Mouse (Mus musculus) limb, embryonic 14.5 days (tissue): ENCODE measurements around the gene Elmsan1. TPM values are rescaled to one million over a fixed set of nuclear protein-coding genes. Genes with fewer than 3 reads are reported as not detected.

ENCODE experiments used
- ATAC-seq: fragments of 200-750 bp; cut with Nextera tagmentation; 2 replicates; pipeline ENCODE4 v1.8.0; 2017; ENCODE audit warnings: low read depth, moderate number of reproducible peaks, moderate TSS enrichment; ENCODE audit not compliant: low FRiP score
- DNase-seq: peaks from one replicate; pipeline ENCODE4 v3.0.0-alpha.2; 2015; ENCODE audit warnings: low spot score
- H3K27ac ChIP-seq: fragments of 300-500 bp; sonication (generic); replicated peaks from 2 replicates; pipeline ENCODE4 v1.5.1; 2014; ENCODE audit warnings: low read depth, mild to moderate bottlenecking, low read length, moderate library complexity, mixed read lengths
- H3K27me3 ChIP-seq: fragments of 300-500 bp; sonication (generic); 2 replicates; pipeline ENCODE4 v1.6.1; 2014; ENCODE audit warnings: low read length, mixed read lengths; ENCODE audit not compliant: control insufficient read depth, insufficient read depth
- H3K36me3 ChIP-seq: fragments of 300-500 bp; sonication (generic); 2 replicates; pipeline ENCODE4 v1.6.1; 2014; ENCODE audit warnings: mild to moderate bottlenecking, low read length, moderate library complexity, mixed read lengths; ENCODE audit not compliant: control insufficient read depth, insufficient read depth
- H3K4me1 ChIP-seq: fragments of 300-500 bp; sonication (generic); 2 replicates; pipeline ENCODE4 v1.6.1; 2014; ENCODE audit warnings: antibody characterized with exemption, low read length, mixed read lengths; ENCODE audit not compliant: control insufficient read depth, insufficient read depth
- H3K4me2 ChIP-seq: fragments of 300-500 bp; sonication (generic); replicated peaks from 2 replicates; pipeline ENCODE4 v1.6.1; 2014; ENCODE audit warnings: low read depth, mild to moderate bottlenecking, low read length, moderate library complexity; ENCODE audit not compliant: severe bottlenecking
- H3K4me3 ChIP-seq: fragments of 300-500 bp; sonication (generic); replicated peaks from 2 replicates; pipeline ENCODE4 v1.5.1; 2014; ENCODE audit warnings: low read length
- H3K9ac ChIP-seq: fragments of 300-500 bp; sonication (generic); 2 replicates; pipeline ENCODE4 v1.6.1; 2014; ENCODE audit warnings: mild to moderate bottlenecking, low read depth, low read length, moderate library complexity; ENCODE audit not compliant: severe bottlenecking
- H3K9me3 ChIP-seq: fragments of 300-500 bp; sonication (generic); 2 replicates; pipeline ENCODE4 v1.6.1; 2016; ENCODE audit warnings: low read length; ENCODE audit not compliant: control insufficient read depth
- POLR2A ChIP-seq: fragments of 200-500 bp; IDR thresholded peaks from 2 replicates; pipeline ENCODE4 v1.8.0; 2012; ENCODE audit warnings: inconsistent platforms, mild to moderate bottlenecking, moderate library complexity, borderline replicate concordance; ENCODE audit not compliant: insufficient read depth, insufficient read length; ENCODE audit errors: extremely low read depth
- WGBS: fragments of 180-500 bp; shearing (Covaris S2); extraction: QIAGEN DNeasy Blood & Tissue Kit; methylation state at CpG from one replicate; pipeline ENCODE4 v1.1.7; 2014; 5-methylcytosine and 5-hydroxymethylcytosine counted together
- polyA plus RNA-seq, 2 experiments: library from polyadenylated mRNA; depleted of rRNA in 1 of 2; stranded (reverse) in 1 of 2; unstranded in 1 of 2; fragments of >200 nt; fragmentation: Nextera tagmentation in 1 of 2; extraction: Ambion mirVana in 1 of 2; gene quantifications; 2 replicates each; pipeline versions ENCODE4 v1.2.1 to v1.2.3; 2012 to 2014

Elmsan1 gene
- polyA plus RNA-seq, 2 experiments, result 11.8 to 14.4 TPM

- no peak for DNase-seq
- no peak for ATAC-seq
- 87% methylated on average over 18 of the region's 18 CpGs for WGBS
- H3K9ac ChIP-seq, result no peak overlapping the region
- TF ChIP-seq POLR2A, result no peak
- no peaks in the 10 kb centered on the region for H3K27me3 ChIP-seq
- H3K4me1 ChIP-seq, result peaks cover 34% of the 10 kb centered on the region
- H3K9me3 ChIP-seq, result no peaks in the 10 kb centered on the region
- no peak overlapping the region for H3K4me3 ChIP-seq
- H3K4me2 ChIP-seq, result no peak overlapping the region
- H3K36me3 ChIP-seq, result peaks cover 13% of the 10 kb centered on the region; the same call in 1 of the 2 replicates
- no peak overlapping the region for H3K27ac ChIP-seq
Observed at GRCm38 (mm10) chr12:84207209-84207817, 11.4 kb downstream of the Elmsan1 start.

GRCm38 (mm10) chr12:84206525-84206924 lies 12.2 kb downstream of the Elmsan1 start:
- Histone ChIP-seq H3K4me2 (no peak overlapping the region), H3K27ac (no peak overlapping the region), H3K27me3 (no peaks in the 10 kb centered on the region), H3K9me3 (no peaks in the 10 kb centered on the region), H3K36me3 (peaks cover 10% of the 10 kb centered on the region; the same call in 1 of the 2 replicates), H3K4me1 (peaks cover 33% of the 10 kb centered on the region), H3K4me3 (no peak overlapping the region), H3K9ac (no peak overlapping the region)
- ATAC-seq, result no peak
- WGBS, result 48% methylated on average over 7 of the region's 7 CpGs
- no peak for DNase-seq
- no peak for TF ChIP-seq POLR2A

GRCm38 (mm10) chr12:84205659-84206185 lies 13.0 kb downstream of the Elmsan1 start:
- Histone ChIP-seq H3K9ac (no peak overlapping the region), H3K4me3 (no peak overlapping the region), H3K27me3 (no peaks in the 10 kb centered on the region), H3K36me3 (peaks cover 9% of the 10 kb centered on the region; the same call in 1 of the 2 replicates), H3K4me2 (no peak overlapping the region), H3K27ac (no peak overlapping the region), H3K9me3 (no peaks in the 10 kb centered on the region), H3K4me1 (peaks cover 28% of the 10 kb centered on the region)
- DNase-seq (no peak), ATAC-seq (no peak)
- 80% methylated on average over 10 of the region's 10 CpGs for WGBS
- no peak for TF ChIP-seq POLR2A

- Histone ChIP-seq H3K27me3 (no peaks in the 10 kb centered on the region), H3K4me1 (peaks cover 28% of the 10 kb centered on the region), H3K4me3 (no peak overlapping the region), H3K4me2 (no peak overlapping the region), H3K9ac (no peak overlapping the region), H3K36me3 (peaks cover 9% of the 10 kb centered on the region; the same call in 1 of the 2 replicates), H3K9me3 (no peaks in the 10 kb centered on the region), H3K27ac (no peak overlapping the region)
- DNase-seq, result no peak
- ATAC-seq, result no peak
- 90% methylated on average over 8 of the region's 8 CpGs for WGBS
- TF ChIP-seq POLR2A, result no peak
Observed at GRCm38 (mm10) chr12:84204662-84205061, 14.0 kb downstream of the Elmsan1 start.

GRCm38 (mm10) chr12:84203778-84204216 lies 14.9 kb downstream of the Elmsan1 start:
- WGBS, result 56% methylated on average over 7 of the region's 7 CpGs
- Histone ChIP-seq H3K36me3 (0 out of 2 replicates have a peak, but pooled peaks cover 4% of the 10 kb centered on the region), H3K4me2 (no peak overlapping the region), H3K9me3 (no peaks in the 10 kb centered on the region), H3K27ac (no peak overlapping the region), H3K4me3 (no peak overlapping the region), H3K9ac (no peak overlapping the region), H3K27me3 (no peaks in the 10 kb centered on the region), H3K4me1 (peaks cover 26% of the 10 kb centered on the region)
- DNase-seq (no peak), ATAC-seq (no peak)
- TF ChIP-seq POLR2A, result no peak
